Mouse (Mus musculus) telencephalon, adult 2 months (tissue): Measurements from ENCODE around the gene Gm10031.

Experiments used
- DNase-seq: peaks from one replicate; pipeline ENCODE4 v3.0.0-alpha.2; 2011; ENCODE audit warnings: low read depth, low spot score

Gene Gm10031

DNA sequence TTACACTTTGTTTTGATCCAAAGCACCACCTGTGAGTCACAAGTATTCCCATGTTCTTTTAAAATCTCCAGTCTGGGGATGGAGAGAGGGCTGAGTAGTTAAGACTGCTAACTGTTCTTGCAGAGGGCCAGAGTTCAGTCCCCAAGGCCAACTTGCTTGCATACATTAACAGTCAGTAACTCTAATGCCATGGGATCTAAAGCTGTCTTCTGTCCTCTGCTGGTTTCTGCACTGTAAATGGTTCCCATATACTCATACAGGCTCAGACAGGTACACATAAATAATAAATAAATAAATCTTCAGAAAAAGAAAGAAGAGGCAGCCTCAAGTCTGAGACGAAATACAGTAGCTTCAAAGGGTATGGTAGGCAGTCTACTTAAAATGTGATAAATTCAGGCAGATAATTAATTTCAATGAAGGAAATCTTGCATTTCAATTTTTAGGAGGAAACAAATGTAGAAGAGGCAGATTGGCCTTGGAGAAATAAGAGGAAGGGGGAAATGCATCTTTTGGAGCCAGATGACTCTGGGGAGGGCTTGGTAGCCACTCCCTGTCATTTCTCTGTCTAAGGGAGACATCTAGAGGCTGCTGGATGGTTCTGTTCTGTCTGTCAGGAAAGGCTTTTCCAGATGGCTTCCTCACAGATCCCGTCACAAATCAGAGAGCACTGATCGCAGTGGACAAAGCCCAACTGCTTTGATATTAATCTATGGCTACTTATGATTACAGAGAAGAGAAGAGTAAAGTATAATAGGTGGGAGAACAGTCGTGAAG lies 16.2 kb downstream of the Gm10031 start:
- peak; percentile 28 for DNase-seq

DNA sequence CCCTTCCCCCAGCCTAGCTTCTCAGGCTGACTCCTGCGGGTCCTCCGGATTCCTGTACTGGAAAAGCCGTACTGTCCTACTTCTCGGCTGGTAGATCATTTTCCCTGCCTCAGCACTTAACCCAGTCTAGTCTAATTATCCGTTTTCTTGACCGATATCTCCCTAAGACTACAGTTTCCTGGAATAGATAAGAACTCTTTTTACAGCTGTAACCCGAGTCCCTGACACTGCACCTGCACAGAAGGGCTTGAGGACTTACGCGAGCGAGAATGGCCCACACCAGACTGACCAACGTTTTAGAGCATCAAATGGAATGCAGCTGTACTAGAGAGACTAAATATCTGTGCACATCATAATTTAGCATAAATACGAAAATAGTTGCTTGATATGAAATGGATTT lies 20.2 kb downstream of the Gm10031 start:
- DNase-seq: no peak

DNA sequence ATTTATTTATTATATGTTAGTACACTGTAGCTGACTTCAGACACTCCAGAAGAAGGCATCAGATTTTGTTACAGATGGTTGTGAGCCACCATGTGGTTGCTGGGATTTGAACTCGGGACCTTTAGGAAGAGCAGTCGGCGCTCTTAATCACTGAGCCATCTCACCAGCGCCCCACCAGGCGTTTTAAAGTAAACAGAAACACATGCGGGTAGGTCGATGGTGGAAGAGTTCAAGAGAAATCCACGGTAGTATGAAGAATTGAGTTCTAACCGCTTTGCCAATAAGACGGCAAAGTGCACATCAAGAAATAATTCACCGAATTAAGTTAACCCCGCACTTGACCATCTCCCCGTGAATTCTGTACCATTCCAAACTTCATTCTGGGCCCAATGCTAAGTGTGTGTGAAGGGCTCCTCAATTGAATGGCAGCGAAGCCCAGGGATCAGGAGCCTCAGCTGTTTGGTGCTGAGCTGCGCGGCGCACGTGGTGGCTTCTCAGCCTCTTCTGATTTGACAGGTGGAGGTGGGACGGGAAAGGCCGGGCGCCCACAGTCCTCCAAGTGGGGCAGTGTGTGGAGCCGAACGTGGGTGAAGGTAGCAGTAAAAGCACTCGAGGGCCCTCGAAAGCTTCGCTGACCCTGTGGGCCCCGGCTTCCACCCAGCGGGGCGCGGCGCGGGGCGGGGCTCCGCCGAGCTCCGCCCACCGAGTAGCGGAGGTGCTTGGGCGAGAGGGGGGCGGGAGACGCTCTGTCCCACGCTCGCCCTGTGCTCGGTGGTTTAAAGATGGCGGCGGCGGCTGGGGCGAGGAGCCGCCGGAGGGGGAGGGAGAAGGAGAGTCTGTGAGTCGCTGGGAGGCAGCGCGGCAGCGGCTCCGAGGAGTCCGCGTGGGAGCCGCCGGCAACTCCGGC lies 34.5 kb downstream of the Gm10031 start, which contains the start of gene Abl2:
Abl2 (plus strand) TSS at position 763 of the 907 bp plus-strand sequence.
- DNase-seq: peak; percentile 74

GRCm38 (mm10) chr1:156558950-156559640 lies 35.3 kb downstream of the Gm10031 start:
- DNase-seq: no peak

- no peak for DNase-seq
Measured at GRCm38 (mm10) chr1:156559641-156560020, 35.8 kb downstream of the Gm10031 start.

- no peak for DNase-seq
Measured at GRCm38 (mm10) chr1:156560500-156560899, 36.7 kb downstream of the Gm10031 start.

DNA sequence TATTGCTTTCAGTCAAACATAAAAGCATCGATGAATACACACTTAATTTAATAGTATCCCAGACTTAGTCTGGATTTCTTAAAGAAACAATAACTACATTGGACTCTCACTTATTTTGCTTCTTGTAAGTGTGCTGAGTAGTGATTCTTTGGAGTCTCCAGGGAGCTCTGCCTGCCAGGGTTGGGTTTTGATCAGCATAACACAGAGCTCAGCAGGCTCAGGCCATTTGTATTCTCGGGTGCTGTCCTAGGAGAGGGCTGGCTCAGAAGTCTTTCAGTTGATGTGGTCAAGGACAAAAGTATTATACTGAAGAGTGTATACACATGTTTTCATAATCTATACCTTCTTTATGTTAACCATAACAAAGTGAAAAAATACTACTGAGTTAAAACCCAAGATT lies 41.5 kb downstream of the Gm10031 start:
- DNase-seq: no peak

GRCm38 (mm10) chr1:156566132-156566531 lies 42.3 kb downstream of the Gm10031 start:
- DNase-seq: no peak

DNA sequence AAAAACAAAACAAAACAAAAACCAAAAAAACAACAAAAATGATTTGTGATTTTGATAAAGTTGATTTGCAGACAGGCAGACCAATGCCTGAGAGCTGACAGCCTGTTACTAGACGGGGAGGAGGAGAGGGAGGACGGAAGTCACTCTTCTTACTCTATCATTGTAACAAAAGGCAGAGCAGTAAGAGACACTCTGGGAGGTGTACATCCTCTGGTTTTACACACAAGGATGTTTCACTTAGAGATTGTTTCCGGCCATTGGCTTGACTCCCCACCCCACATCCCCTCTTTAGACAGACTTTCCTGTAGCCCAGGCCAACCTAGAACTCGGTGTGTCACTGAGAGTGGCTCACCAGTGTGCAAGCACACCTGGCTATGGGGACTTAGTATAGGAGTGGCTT lies 45.8 kb downstream of the Gm10031 start:
- no peak for DNase-seq

DNA sequence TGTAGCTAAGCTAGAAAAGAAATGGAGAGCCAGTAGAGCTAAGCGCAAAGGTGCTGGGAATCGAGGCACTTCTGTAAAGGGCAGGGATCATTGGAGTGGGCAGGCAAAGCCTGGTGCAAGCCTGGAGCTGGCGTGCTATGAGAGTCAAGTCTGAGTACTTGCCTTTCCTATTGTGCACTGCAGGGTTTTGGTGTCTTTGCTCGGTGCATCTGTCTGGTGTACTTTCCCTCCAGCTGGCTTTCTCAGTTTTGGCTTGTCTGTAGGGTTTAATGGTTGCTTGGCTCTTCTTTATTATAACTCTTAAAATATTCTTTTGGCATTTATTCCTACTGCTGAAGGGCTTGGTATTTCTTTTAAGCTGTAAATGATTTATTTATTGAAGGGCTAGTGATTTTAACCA lies 49.1 kb downstream of the Gm10031 start:
- no peak for DNase-seq
